Mouse (Mus musculus) pancreas, adult 10 weeks (tissue): ENCODE data around the gene Hist1h3c. TPM values are rescaled to one million over a fixed set of nuclear protein-coding genes. Genes with fewer than 3 reads are reported as not detected.

Source experiments
- polyA plus RNA-seq: library from polyadenylated mRNA; stranded (reverse); fragments of 350-450 nt; fragmentation: Illumina TruSeq; extraction: RNeasy Lipid Tissue Mini Kit (QIAGEN cat#74804); gene quantifications from one replicate; pipeline ENCODE4 v1.2.3, GENCODE M21; 2015; ENCODE audit warnings: low read depth, low replicate concordance; ENCODE audit not compliant: insufficient read depth

Gene Hist1h3c
- polyA plus RNA-seq, result not detected

DNA sequence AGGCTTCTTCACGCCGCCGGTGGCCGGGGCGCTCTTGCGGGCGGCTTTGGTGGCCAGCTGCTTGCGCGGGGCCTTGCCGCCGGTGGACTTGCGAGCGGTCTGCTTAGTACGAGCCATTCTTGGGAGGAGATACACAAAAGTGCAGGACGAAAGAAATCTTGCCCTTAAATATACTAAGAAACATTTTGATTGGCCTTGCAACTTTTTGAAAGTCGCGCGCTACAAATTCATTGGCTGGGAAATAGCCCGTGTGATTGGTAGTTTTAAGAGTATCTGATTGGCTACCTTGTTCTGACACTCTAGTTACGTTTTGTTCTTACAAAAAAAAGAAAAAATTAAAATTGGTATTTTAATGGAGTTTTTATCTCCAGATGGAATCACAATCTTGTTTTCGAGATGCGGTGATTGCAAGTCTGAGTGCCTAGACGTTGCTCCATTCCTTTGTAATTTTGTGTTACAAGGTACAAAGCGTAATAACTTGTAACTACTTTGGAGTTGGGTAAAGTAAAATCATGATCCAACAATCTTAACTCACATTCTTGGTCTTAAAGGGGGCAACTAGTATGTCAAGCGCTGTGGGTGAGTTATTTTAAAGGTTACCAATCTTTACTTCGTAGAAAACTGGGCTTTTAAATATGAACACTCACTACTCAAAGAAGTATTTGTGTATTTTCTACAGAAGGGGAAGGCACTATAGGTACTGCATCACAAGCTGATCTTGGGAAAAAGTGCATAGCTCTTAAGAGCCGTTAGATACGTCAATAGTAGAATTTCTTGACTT is at the start of gene Hist1h3c:
Gene Hist1h3c, minus strand, starts transcription at position 222 of the 781 bp plus-strand sequence.

DNA sequence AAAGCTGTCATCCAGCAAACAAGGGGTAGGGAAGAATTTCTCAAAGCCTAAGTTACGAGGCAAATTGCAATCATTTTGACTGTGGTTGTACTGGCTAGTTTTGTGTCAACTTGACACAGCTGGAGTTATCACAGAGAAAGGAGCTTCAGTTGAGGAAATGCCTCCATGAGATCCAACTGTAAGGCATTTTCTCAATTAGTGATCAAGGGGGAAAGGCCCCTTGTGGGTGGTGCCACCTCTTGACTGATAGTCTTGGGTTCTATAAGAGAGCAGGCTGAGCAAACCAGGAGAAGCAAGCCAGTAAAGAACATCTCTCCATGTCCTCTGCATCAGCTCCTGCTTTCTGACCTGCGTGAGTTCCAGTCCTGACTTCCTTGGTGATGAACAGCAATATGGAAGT is 24.2 kb upstream of the Hist1h3c start, which contains the start of gene Trim38:
Gene Trim38, plus strand, starts transcription at position 301 of the 400 bp plus-strand sequence.

DNA sequence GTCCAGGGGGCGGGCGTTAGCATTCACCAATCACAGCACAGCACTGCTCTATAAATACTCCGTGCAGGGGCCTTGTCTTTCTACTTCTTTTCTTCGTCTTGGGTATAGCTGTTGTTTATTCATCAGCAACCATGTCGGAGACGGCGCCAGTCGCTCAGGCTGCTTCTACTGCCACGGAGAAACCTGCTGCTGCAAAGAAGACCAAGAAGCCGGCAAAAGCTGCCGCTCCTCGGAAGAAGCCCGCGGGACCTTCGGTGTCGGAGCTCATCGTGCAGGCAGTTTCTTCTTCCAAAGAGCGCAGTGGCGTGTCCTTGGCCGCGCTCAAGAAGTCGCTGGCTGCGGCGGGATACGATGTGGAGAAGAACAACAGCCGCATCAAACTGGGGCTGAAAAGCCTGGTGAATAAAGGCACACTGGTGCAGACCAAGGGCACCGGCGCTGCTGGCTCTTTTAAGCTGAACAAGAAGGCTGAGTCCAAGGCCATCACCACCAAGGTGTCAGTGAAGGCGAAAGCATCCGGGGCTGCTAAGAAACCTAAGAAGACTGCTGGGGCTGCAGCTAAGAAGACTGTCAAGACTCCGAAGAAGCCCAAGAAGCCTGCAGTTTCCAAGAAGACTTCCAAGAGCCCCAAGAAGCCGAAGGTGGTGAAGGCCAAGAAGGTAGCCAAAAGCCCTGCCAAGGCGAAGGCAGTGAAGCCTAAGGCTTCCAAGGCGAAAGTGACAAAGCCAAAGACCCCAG is 18.4 kb upstream of the Hist1h3c start, which contains the start of gene Hist1h1a:
Gene Hist1h1a, plus strand, starts transcription at position 81 of the 738 bp plus-strand sequence.

DNA sequence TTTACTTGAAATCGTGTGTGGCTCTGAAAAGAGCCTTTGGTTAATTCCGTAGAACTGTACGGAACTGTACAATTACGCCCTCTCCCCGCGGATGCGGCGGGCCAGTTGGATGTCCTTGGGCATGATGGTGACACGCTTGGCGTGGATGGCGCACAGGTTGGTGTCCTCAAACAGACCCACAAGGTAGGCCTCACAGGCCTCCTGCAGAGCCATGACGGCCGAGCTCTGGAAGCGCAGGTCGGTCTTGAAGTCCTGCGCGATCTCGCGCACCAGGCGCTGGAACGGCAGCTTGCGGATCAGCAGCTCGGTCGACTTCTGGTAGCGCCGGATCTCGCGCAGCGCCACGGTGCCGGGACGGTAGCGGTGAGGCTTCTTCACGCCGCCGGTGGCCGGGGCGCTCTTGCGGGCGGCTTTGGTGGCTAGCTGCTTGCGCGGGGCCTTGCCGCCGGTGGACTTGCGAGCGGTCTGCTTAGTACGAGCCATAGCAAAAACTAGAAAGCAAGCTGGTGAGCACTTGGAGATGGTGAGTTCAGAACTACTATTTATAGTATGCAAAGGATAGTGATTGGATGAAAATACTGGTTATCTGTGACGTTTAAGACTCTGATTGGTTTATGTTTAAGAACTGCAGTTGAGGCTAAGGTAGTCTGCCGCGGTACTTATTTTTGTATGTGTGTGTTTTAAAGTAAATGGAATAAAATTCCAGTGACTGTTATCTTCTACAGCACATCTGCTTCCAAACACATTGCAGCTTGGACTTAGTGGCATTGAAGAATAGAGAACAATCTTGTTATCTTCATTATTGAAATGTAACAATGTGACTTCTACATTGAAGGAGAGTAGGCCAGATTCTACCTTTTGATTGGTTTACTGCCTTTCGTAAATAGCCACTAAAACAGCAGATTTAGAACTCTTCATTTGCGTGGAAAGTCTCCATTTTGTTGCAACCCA is 16.7 kb upstream of the Hist1h3c start, which contains the start of gene Hist1h3a:
Gene Hist1h3a, minus strand, starts transcription at position 516 of the 951 bp plus-strand sequence.

DNA sequence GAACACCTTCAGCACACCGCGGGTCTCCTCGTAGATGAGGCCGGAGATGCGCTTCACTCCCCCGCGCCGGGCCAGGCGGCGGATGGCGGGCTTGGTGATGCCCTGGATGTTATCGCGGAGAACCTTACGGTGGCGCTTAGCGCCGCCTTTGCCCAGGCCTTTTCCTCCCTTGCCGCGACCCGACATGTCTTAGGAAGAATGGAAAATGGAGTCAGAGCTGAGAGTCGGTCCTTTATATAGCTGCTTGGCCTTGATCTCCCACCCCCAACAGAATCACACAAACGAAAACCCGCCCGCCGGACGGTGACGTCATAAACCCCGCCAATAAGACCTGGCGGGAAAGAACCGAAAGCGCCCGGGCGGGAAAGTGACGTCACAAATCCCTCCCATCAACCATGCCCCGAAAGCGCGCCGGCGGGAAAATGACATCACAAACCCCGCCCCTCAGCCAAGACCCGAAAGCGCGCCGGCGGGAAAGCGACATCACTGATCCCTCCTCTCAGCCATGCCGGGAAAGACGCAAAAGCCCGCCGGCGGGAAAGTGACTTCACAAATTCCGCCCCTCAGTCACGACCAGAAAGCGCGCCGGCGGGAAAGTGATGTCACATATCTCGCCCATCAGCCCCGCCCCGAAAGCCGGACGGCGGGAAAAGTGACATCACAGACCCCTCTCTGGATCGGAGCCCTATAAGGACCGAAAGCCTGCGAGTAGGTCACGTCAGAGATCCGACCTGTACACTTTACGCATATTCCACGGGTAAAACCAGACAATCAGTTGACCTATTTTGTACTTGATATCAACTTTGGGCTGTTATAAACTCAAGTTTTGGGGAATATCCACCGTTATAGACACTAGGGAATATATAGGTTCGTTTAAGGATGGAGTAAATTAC is 15.8 kb upstream of the Hist1h3c start, which contains the start of gene Hist1h4a:
Gene Hist1h4a, minus strand, starts transcription at position 259 of the 893 bp plus-strand sequence.

DNA sequence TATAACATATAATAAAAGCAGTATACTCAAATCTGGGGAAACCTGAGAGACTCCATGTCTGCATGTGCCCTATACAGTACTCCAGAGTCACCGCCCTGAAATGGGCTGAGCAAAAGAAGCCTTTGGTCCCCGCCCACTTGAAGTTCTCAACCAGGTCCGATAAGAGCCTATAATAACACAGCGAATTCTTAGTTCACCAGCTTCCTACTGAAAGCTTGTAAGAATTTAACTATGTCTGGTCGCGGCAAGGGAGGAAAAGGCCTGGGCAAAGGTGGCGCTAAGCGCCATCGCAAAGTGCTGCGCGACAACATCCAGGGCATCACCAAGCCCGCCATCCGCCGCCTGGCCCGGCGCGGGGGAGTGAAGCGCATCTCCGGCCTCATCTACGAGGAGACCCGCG is 11.4 kb upstream of the Hist1h3c start, which contains the start of gene Hist1h4b:
Gene Hist1h4b, plus strand, starts transcription at position 224 of the 400 bp plus-strand sequence.

DNA sequence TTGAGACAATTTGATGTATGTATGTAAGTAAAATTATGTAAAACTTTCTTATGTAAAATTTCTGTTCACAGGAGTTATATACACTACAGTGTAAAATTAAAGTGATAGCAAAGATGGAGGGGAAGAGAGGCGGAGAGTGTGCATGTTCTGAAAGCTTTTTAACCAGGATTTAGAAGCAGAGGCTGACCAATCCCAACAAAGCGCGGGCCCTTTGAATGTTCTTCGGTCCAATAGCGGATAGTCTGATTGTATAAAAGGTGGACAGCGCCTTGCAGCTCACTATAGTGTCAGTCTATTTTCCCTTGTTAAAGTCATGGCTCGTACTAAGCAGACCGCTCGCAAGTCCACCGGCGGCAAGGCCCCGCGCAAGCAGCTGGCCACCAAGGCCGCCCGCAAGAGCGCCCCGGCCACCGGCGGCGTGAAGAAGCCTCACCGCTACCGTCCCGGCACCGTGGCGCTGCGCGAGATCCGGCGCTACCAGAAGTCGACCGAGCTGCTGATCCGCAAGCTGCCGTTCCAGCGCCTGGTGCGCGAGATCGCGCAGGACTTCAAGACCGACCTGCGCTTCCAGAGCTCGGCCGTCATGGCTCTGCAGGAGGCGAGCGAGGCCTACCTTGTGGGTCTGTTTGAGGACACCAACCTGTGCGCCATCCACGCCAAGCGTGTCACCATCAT is 6.8 kb upstream of the Hist1h3c start, which contains the start of gene Hist1h3b:
Gene Hist1h3b, plus strand, starts transcription at position 201 of the 675 bp plus-strand sequence.

DNA sequence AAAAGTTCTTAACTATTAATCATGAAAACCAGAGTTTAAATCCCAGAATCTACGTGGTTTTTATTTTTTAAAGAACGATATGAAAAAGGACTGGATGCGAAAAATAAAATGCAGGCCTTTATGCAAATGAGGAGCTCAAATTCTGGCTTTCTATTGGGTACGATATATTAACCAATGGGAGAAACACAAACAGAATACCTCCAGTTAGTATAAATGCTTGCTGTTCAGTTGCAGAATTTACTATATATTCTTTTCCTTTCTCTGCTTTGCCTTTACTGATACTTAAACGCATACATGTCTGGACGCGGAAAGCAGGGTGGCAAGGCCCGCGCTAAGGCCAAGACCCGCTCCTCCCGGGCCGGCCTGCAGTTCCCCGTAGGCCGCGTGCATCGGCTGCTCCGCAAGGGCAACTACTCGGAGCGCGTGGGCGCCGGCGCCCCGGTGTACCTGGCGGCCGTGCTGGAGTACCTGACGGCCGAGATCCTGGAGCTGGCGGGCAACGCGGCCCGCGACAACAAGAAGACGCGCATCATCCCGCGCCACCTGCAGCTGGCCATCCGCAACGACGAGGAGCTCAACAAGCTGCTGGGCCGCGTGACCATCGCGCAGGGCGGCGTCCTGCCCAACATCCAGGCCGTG is 5.6 kb upstream of the Hist1h3c start, which contains the start of gene Hist1h2ab:
Gene Hist1h2ab, plus strand, starts transcription at position 288 of the 639 bp plus-strand sequence.

DNA sequence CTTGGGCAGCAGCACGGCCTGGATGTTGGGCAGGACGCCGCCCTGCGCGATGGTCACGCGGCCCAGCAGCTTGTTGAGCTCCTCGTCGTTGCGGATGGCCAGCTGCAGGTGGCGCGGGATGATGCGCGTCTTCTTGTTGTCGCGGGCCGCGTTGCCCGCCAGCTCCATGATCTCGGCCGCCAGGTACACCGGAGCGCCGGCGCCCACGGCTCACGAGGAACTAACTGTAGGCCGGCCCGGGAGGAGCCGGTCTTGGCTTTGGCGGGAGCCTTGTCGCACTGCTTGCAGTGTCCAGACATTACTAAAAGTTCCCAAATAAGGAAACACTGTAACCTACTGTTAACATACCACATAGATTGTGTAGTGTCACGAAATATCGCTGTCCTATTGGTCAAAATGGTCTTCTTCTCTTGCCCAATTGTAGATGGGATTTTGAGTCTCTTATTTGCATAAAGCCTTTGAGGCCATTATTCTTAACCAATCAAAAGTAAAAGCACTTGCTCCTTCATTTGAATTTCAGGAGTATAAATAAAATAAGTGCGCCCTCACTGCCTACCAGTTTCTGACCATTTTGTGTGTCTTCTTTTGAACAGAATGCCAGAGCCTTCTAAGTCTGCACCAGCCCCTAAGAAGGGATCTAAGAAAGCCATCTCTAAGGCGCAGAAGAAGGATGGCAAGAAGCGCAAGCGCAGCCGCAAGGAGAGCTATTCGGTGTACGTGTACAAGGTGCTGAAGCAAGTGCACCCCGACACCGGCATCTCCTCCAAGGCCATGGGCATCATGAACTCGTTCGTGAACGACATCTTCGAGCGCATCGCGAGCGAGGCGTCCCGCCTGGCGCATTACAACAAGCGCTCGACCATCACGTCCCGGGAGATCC is 1.0 kb upstream of the Hist1h3c start, which contains the start of gene Hist1h2bb:
Gene Hist1h2bb, plus strand, starts transcription at position 534 of the 880 bp plus-strand sequence.

DNA sequence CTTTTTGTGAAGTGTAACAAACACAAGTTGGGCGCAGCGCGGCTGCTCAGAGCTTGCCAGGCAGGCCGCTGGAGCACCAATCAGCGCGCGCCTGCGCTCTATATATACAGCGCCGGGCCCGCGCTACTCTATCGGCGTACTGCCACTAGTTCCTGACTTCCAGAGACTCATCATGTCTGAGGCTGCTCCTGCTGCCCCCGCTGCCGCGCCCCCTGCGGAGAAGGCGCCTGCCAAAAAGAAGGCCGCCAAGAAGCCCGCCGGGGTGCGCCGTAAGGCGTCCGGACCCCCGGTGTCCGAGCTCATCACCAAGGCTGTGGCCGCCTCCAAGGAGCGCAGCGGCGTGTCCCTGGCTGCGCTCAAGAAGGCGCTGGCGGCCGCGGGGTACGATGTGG is 6.7 kb downstream of the Hist1h3c start, which contains the start of gene Hist1h1c:
Gene Hist1h1c, plus strand, starts transcription at position 132 of the 392 bp plus-strand sequence.

DNA sequence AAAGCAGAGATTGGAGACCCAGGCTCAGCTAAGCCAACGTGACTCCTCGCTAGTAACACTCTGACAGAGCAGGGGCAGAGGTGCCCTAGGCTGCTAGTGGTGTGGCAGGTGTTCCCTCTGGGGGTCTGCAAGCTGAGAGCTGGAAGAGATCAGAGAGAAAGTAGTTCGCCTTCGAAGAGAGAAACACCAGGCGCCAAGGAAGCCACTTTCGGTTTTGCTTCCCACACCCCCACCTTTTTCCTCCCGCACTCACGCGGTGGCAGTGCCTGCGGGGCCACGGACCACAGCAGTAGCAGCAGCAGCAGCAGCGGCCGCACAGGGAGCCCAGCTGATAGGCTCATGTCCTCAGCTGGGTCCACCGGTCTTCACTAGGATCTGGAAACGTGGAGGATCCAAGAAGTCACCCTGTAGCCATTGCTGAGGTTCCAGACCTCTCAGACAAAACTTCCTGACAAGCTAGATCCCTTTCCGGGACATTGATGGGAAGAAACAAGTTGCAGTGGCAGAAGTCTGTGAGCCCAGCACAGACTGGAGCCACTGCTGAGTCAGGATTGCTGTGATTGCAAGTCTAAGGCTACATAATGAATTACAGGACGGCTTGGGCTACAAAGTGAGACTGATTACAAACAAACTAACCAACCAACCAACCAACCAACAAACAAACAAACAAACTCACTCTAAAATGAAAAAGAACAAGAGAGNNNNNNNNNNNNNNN is 34.9 kb downstream of the Hist1h3c start, which contains the start of gene Hfe:
Gene Hfe, minus strand, starts transcription at position 481 of the 716 bp plus-strand sequence.

DNA sequence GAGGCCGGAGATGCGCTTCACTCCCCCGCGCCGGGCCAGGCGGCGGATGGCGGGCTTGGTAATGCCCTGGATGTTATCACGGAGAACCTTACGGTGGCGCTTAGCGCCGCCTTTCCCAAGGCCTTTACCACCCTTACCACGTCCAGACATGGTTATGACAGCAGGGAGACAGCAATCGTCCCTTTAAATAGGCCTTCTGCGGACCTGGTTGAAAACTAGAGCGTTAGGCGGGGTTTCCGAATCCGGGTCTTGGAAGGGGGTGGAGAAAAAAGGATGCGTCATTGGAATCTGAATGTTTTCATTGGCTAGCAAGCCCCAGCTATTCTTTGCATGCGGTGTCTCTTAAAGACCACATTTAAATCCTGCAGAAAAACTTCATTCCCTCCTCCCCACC is 47.1 kb downstream of the Hist1h3c start, which contains the start of gene Hist1h4c:
Gene Hist1h4c, minus strand, starts transcription at position 155 of the 394 bp plus-strand sequence.

DNA sequence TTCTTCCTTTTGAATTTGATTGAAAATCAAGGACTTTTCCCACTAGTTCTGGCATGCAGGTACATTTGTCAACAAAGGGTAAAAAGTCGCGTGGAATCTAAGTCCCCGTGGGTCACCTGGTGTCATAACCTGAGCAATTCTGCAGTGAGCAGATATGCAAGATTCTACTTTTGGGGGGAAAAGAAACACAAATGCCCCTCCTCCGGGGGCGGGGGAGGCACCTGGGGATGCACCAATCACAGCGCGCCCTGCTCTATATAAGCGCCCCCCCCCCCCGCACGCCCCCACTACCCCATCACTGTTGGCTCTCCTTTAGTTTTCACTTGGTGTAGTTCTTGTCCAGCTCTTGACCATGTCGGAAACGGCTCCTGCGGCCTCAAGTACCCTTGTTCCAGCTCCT is 49.9 kb downstream of the Hist1h3c start, which contains the start of gene Hist1h1t:
Gene Hist1h1t, plus strand, starts transcription at position 301 of the 400 bp plus-strand sequence.

